13 mouse cellular contexts compared by ENCODE assay signal in genomic region chr11:75102763-75103339, GRCm38 (mm10).
DNase-seq lines count a peak whose midpoint lies in the region; ATAC-seq lines count a peak whose summit lies in the region.
"Had no signal": no experiment of that assay in that cellular context is flagged by ENCODE, and none has a peak within 500 bp of the region (broad histone marks: within the 10 kb centered on the region; RNA-seq: fewer than 3 reads in every experiment).

No protein-coding gene starts in this region.

- no peak overlapping the region for H3K27ac ChIP-seq in hindbrain, embryonic 11.5 days (ENCODE audit: low read depth, low read length)
- H3K27ac ChIP-seq in hindbrain, embryonic 10.5 days: no peak overlapping the region
- H3K27ac ChIP-seq in midbrain, embryonic 14.5 days (replicated peaks; ENCODE audit: low read depth, low read length): 0 out of 2 replicates have a peak overlapping the region, but pooled peaks have one; percentile 13
- H3K27ac ChIP-seq in midbrain, embryonic 16.5 days (ENCODE audit: low read length): no peak overlapping the region
- H3K27ac ChIP-seq: liver, embryonic 12.5 days; midbrain, embryonic 10.5 days; stomach, embryonic 15.5 days had no signal

- no peaks in the 10 kb centered on the region for H3K36me3 ChIP-seq in hindbrain, embryonic 11.5 days (ENCODE audit: control insufficient read depth, insufficient read depth, low read length)
- peaks cover 2% of the 10 kb centered on the region for H3K36me3 ChIP-seq in hindbrain, embryonic 10.5 days
- peaks cover 3% of the 10 kb centered on the region; the same call in 1 of the 2 replicates for H3K36me3 ChIP-seq in midbrain, embryonic 14.5 days (ENCODE audit: control insufficient read depth, insufficient read depth, low read length)
- no peaks in the 10 kb centered on the region for H3K36me3 ChIP-seq in midbrain, embryonic 16.5 days (ENCODE audit: control insufficient read depth, insufficient read depth, low read length)
- H3K36me3 ChIP-seq: stomach, embryonic 15.5 days had no signal

- H3K4me2 ChIP-seq in hindbrain, embryonic 11.5 days (replicated peaks; ENCODE audit: low read depth, low read length): no peak overlapping the region
- no peak overlapping the region for H3K4me2 ChIP-seq in midbrain, embryonic 14.5 days (ENCODE audit: low read length)
- H3K4me2 ChIP-seq in midbrain, embryonic 16.5 days (ENCODE audit: low read length): no peak overlapping the region
- H3K4me2 ChIP-seq: liver, embryonic 12.5 days; stomach, embryonic 15.5 days had no signal

- 0 out of 2 replicates have a peak overlapping the region, but pooled peaks have one; percentile 4 for H3K9ac ChIP-seq in hindbrain, embryonic 11.5 days (ENCODE audit: low read depth, low read length)
- no peak overlapping the region for H3K9ac ChIP-seq in midbrain, embryonic 14.5 days (replicated peaks; ENCODE audit: low read length)
- no peak overlapping the region for H3K9ac ChIP-seq in midbrain, embryonic 16.5 days (ENCODE audit: low read depth, low read length)
- H3K9ac ChIP-seq: liver, embryonic 12.5 days; stomach, embryonic 15.5 days had no signal

- no peak for ATAC-seq in hindbrain, embryonic 11.5 days (ENCODE audit: low FRiP score)
- no peak for ATAC-seq in midbrain, embryonic 14.5 days (ENCODE audit: low FRiP score, low TSS enrichment)
- ATAC-seq in midbrain, embryonic 16.5 days: no peak
- ATAC-seq in megakaryocyte-erythroid progenitor cell, adult 5-6 weeks (replicated peaks; ENCODE audit: low FRiP score, low TSS enrichment, poor library complexity, severe bottlenecking): no peak
- ATAC-seq: inflammation-experienced regulatory T-cells, adult 6 months; liver, embryonic 12.5 days had no signal

- no peaks in the 10 kb centered on the region for H3K27me3 ChIP-seq in hindbrain, embryonic 11.5 days (ENCODE audit: control insufficient read depth, insufficient read depth, low read length)
- H3K27me3 ChIP-seq in hindbrain, embryonic 10.5 days (ENCODE audit: insufficient read depth, poor library complexity, severe bottlenecking): no peaks in the 10 kb centered on the region
- H3K27me3 ChIP-seq in midbrain, embryonic 14.5 days (ENCODE audit: control insufficient read depth, insufficient read depth, low read length): no peaks in the 10 kb centered on the region
- no peaks in the 10 kb centered on the region for H3K27me3 ChIP-seq in midbrain, embryonic 16.5 days (ENCODE audit: control insufficient read depth, insufficient read depth, low read depth, low read length)
- H3K27me3 ChIP-seq: liver, embryonic 12.5 days; stomach, embryonic 15.5 days had no signal

- no peak for DNase-seq in hindbrain, embryonic 11.5 days (ENCODE audit: low spot score)
- DNase-seq in hindbrain, embryonic 10.5 days (ENCODE audit: low spot score): no peak
- DNase-seq in midbrain, embryonic 14.5 days: peak; percentile 3
- DNase-seq in cerebellum, adult 9-11 months: peak; percentile 37
- DNase-seq in layer of hippocampus, postnatal 36 days: peak; percentile 32 to 34
- DNase-seq in adipocyte (ENCODE audit: low spot score): no peak
- DNase-seq: right cerebral cortex, postnatal 4 days had no signal

- H3K4me1 ChIP-seq in hindbrain, embryonic 11.5 days (replicated peaks; ENCODE audit: control insufficient read depth, insufficient read depth, low read length): no peaks in the 10 kb centered on the region
- no peaks in the 10 kb centered on the region for H3K4me1 ChIP-seq in hindbrain, embryonic 10.5 days (replicated peaks)
- no peaks in the 10 kb centered on the region for H3K4me1 ChIP-seq in midbrain, embryonic 14.5 days (ENCODE audit: control insufficient read depth, insufficient read depth, low read length)
- peaks cover 6% of the 10 kb centered on the region for H3K4me1 ChIP-seq in midbrain, embryonic 16.5 days (ENCODE audit: control insufficient read depth, insufficient read depth, low read length)
- H3K4me1 ChIP-seq: midbrain, embryonic 10.5 days; stomach, embryonic 15.5 days had no signal

- H3K9me3 ChIP-seq in hindbrain, embryonic 11.5 days (ENCODE audit: control insufficient read depth, low read length): no peaks in the 10 kb centered on the region
- no peaks in the 10 kb centered on the region for H3K9me3 ChIP-seq in hindbrain, embryonic 10.5 days
- H3K9me3 ChIP-seq in midbrain, embryonic 14.5 days (ENCODE audit: control insufficient read depth, low read length): no peaks in the 10 kb centered on the region
- H3K9me3 ChIP-seq in midbrain, embryonic 16.5 days (replicated peaks; ENCODE audit: control insufficient read depth, low read length, poor library complexity, severe bottlenecking): no peaks in the 10 kb centered on the region
- H3K9me3 ChIP-seq: liver, embryonic 12.5 days; midbrain, embryonic 10.5 days; stomach, embryonic 15.5 days had no signal

- WGBS in hindbrain, embryonic 11.5 days: 87% methylated on average over 5 of the region's 5 CpGs
- WGBS in hindbrain, embryonic 10.5 days: 87% methylated on average over 5 of the region's 5 CpGs
- 86% methylated on average over 5 of the region's 5 CpGs for WGBS in midbrain, embryonic 14.5 days
- 76% methylated on average over 5 of the region's 5 CpGs for WGBS in midbrain, embryonic 16.5 days

- no peak overlapping the region for H3K4me3 ChIP-seq in hindbrain, embryonic 11.5 days (ENCODE audit: low read depth, low read length)
- no peak overlapping the region for H3K4me3 ChIP-seq in hindbrain, embryonic 10.5 days
- H3K4me3 ChIP-seq in midbrain, embryonic 14.5 days (replicated peaks; ENCODE audit: low read depth, low read length): no peak overlapping the region
- no peak overlapping the region for H3K4me3 ChIP-seq in midbrain, embryonic 16.5 days (ENCODE audit: low read depth, low read length)
- H3K4me3 ChIP-seq: liver, embryonic 12.5 days; midbrain, embryonic 10.5 days; stomach, embryonic 15.5 days had no signal

Comparison
In these comparisons a context has a peak if more than half of its experiments do, and no peak if none do; other contexts are left out.
1. DNase-seq: peak in midbrain, embryonic 14.5 days (single experiment), cerebellum, adult 9-11 months (single experiment) and layer of hippocampus, postnatal 36 days (2 of 2); none in hindbrain, embryonic 11.5 days (single experiment), hindbrain, embryonic 10.5 days (single experiment) and adipocyte (single experiment).